Mouse (Mus musculus) forebrain, embryonic 13.5 days (tissue): ENCODE results near the gene Rab31. TPM values are rescaled to one million over a fixed set of nuclear protein-coding genes. Genes with fewer than 3 reads are reported as not detected.
A peak's percentile ranks its signal among the peaks of the same experiment; 100 is the strongest.

Experiments
- ATAC-seq: fragments of 200-750 bp; cut with Nextera tagmentation; 2 replicates; pipeline ENCODE4 v1.8.0; 2017
- H3K27ac ChIP-seq: fragments of 300-500 bp; sonication (generic); 2 replicates; pipeline ENCODE4 v1.5.1; 2015; ENCODE audit warnings: inconsistent platforms, mild to moderate bottlenecking, moderate library complexity
- H3K27me3 ChIP-seq: fragments of 300-500 bp; sonication (generic); 2 replicates; pipeline ENCODE4 v1.6.1; 2015; ENCODE audit warnings: mild to moderate bottlenecking, inconsistent platforms
- H3K36me3 ChIP-seq: fragments of 300-500 bp; sonication (generic); 2 replicates; pipeline ENCODE4 v1.6.1; 2015; ENCODE audit warnings: mild to moderate bottlenecking, inconsistent platforms; ENCODE audit not compliant: poor library complexity, severe bottlenecking
- H3K4me1 ChIP-seq: fragments of 300-500 bp; sonication (generic); 2 replicates; pipeline ENCODE4 v1.6.1; 2015; ENCODE audit warnings: inconsistent platforms
- H3K4me2 ChIP-seq: fragments of 300-500 bp; sonication (generic); 2 replicates; pipeline ENCODE4 v1.6.1; 2015; ENCODE audit warnings: inconsistent platforms, mild to moderate bottlenecking, moderate library complexity
- H3K4me3 ChIP-seq: fragments of 300-500 bp; sonication (generic); 2 replicates; pipeline ENCODE4 v1.5.1; 2015; ENCODE audit warnings: mild to moderate bottlenecking, inconsistent platforms
- H3K9ac ChIP-seq: fragments of 300-500 bp; sonication (generic); 2 replicates; pipeline ENCODE4 v1.6.1; 2015; ENCODE audit warnings: mild to moderate bottlenecking, inconsistent platforms
- H3K9me3 ChIP-seq: fragments of 300-500 bp; sonication (generic); replicated peaks from 2 replicates; pipeline ENCODE4 v1.6.1; 2016; ENCODE audit warnings: inconsistent platforms
- WGBS: fragments of 180-500 bp; shearing (Covaris S2); methylation state at CpG from one replicate; pipeline ENCODE4 v1.1.7; 2015; 5-methylcytosine and 5-hydroxymethylcytosine counted together
- polyA plus RNA-seq: library from polyadenylated mRNA; unstranded; fragments of >200 nt; fragmentation: Nextera tagmentation; extraction: Ambion mirVana; gene quantifications from 2 replicates; pipeline ENCODE4 v1.2.1, GENCODE M21; 2015

The Rab31 gene
- polyA plus RNA-seq, 1 experiment from 2014 or later, result 66.6 TPM

- H3K4me2 ChIP-seq, result no peak overlapping the region
- H3K9me3 ChIP-seq, result no peaks in the 10 kb centered on the region
- H3K36me3 ChIP-seq, result no peaks in the 10 kb centered on the region
- no peak overlapping the region for H3K27ac ChIP-seq
- H3K4me1 ChIP-seq, result peaks cover 12% of the 10 kb centered on the region
- no peak overlapping the region for H3K9ac ChIP-seq
- peaks cover 11% of the 10 kb centered on the region; the same call in 1 of the 2 replicates for H3K27me3 ChIP-seq
- 84% methylated on average over 4 of the region's 4 CpGs for WGBS
- H3K4me3 ChIP-seq, result no peak overlapping the region
- ATAC-seq, result no peak
Observed at GRCm38 (mm10) chr17:65777461-65777860, 4.9 kb upstream of the Rab31 start.

GRCm38 (mm10) chr17:65776228-65776627 is 3.7 kb upstream of the Rab31 start:
- Histone ChIP-seq H3K36me3 (no peaks in the 10 kb centered on the region), H3K9ac (no peak overlapping the region), H3K4me1 (peaks cover 13% of the 10 kb centered on the region), H3K4me2 (no peak overlapping the region), H3K27ac (no peak overlapping the region), H3K4me3 (no peak overlapping the region), H3K9me3 (no peaks in the 10 kb centered on the region), H3K27me3 (peaks cover 11% of the 10 kb centered on the region; the same call in 1 of the 2 replicates)
- ATAC-seq, result no peak
- WGBS, result 91% methylated on average over 1 of the region's 1 CpGs

GRCm38 (mm10) chr17:65774439-65774838 is 1.9 kb upstream of the Rab31 start:
- Histone ChIP-seq H3K4me2 (no peak overlapping the region), H3K27ac (no peak overlapping the region), H3K4me1 (peaks cover 31% of the 10 kb centered on the region), H3K27me3 (peaks cover 11% of the 10 kb centered on the region; the same call in 1 of the 2 replicates), H3K36me3 (no peaks in the 10 kb centered on the region), H3K4me3 (no peak overlapping the region), H3K9ac (no peak overlapping the region), H3K9me3 (no peaks in the 10 kb centered on the region)
- no peak for ATAC-seq
- 76% methylated on average over 7 of the region's 7 CpGs for WGBS

- peaks cover 39% of the 10 kb centered on the region for H3K4me1 ChIP-seq
- no peak overlapping the region for H3K4me3 ChIP-seq
- 69% methylated on average over 4 of the region's 4 CpGs for WGBS
- no peaks in the 10 kb centered on the region for H3K9me3 ChIP-seq
- H3K27ac ChIP-seq, result no peak overlapping the region
- ATAC-seq, result no peak
- no peaks in the 10 kb centered on the region for H3K36me3 ChIP-seq
- H3K9ac ChIP-seq, result no peak overlapping the region
- peaks cover 11% of the 10 kb centered on the region; the same call in 1 of the 2 replicates for H3K27me3 ChIP-seq
- no peak overlapping the region for H3K4me2 ChIP-seq
Observed at GRCm38 (mm10) chr17:65773617-65774016, 1.1 kb upstream of the Rab31 start.

- H3K36me3 ChIP-seq, result no peaks in the 10 kb centered on the region
- WGBS, result 17% methylated on average over 17 of the region's 17 CpGs
- H3K4me1 ChIP-seq, result peaks cover 44% of the 10 kb centered on the region
- H3K9ac ChIP-seq, result peak overlapping the region; percentile 89
- no peaks in the 10 kb centered on the region for H3K9me3 ChIP-seq
- peaks cover 11% of the 10 kb centered on the region; the same call in 1 of the 2 replicates for H3K27me3 ChIP-seq
- peak overlapping the region; percentile 81 for H3K4me2 ChIP-seq
- H3K4me3 ChIP-seq, result peak overlapping the region; percentile 74
- ATAC-seq, result no peak
- no peak overlapping the region for H3K27ac ChIP-seq
Observed at GRCm38 (mm10) chr17:65770982-65771915, 1.3 kb downstream of the Rab31 start.

GRCm38 (mm10) chr17:65768486-65768885 is 4.1 kb downstream of the Rab31 start:
- Histone ChIP-seq H3K27me3 (0 out of 2 replicates have a peak, but pooled peaks cover 4% of the 10 kb centered on the region), H3K4me2 (no peak overlapping the region), H3K9me3 (no peaks in the 10 kb centered on the region), H3K9ac (no peak overlapping the region), H3K4me3 (no peak overlapping the region), H3K27ac (peak overlapping the region; percentile 6; the same call in 1 of the 2 replicates), H3K36me3 (no peaks in the 10 kb centered on the region), H3K4me1 (peaks cover 44% of the 10 kb centered on the region)
- WGBS, result 65% methylated on average over 5 of the region's 5 CpGs
- 0 out of 2 replicates have a peak, but pooled peaks have one; percentile 8 for ATAC-seq

GRCm38 (mm10) chr17:65763221-65763620 is 9.3 kb downstream of the Rab31 start:
- no peaks in the 10 kb centered on the region for H3K27me3 ChIP-seq
- H3K4me3 ChIP-seq, result no peak overlapping the region
- no peak overlapping the region for H3K27ac ChIP-seq
- no peak for ATAC-seq
- H3K4me2 ChIP-seq, result no peak overlapping the region
- WGBS, result 96% methylated on average over 14 of the region's 14 CpGs
- peaks cover 18% of the 10 kb centered on the region for H3K36me3 ChIP-seq
- H3K9ac ChIP-seq, result no peak overlapping the region
- 0 out of 2 replicates have a peak, but pooled peaks cover 4% of the 10 kb centered on the region for H3K9me3 ChIP-seq
- H3K4me1 ChIP-seq, result peaks cover 1% of the 10 kb centered on the region

GRCm38 (mm10) chr17:65757150-65757549 is 15.4 kb downstream of the Rab31 start:
- H3K4me1 ChIP-seq, result peaks cover 3% of the 10 kb centered on the region; the same call in 1 of the 2 replicates
- peaks cover 39% of the 10 kb centered on the region for H3K36me3 ChIP-seq
- H3K4me2 ChIP-seq, result no peak overlapping the region
- H3K9ac ChIP-seq, result no peak overlapping the region
- H3K9me3 ChIP-seq, result 0 out of 2 replicates have a peak, but pooled peaks cover 15% of the 10 kb centered on the region
- H3K27me3 ChIP-seq, result no peaks in the 10 kb centered on the region
- no peak overlapping the region for H3K27ac ChIP-seq
- 73% methylated on average over 6 of the region's 6 CpGs for WGBS
- H3K4me3 ChIP-seq, result no peak overlapping the region
- 0 out of 2 replicates have a peak, but pooled peaks have one; percentile 55 for ATAC-seq

- WGBS, result 93% methylated on average over 3 of the region's 3 CpGs
- Histone ChIP-seq H3K36me3 (peaks cover 39% of the 10 kb centered on the region), H3K4me3 (no peak overlapping the region), H3K27ac (no peak overlapping the region), H3K9ac (no peak overlapping the region), H3K4me2 (no peak overlapping the region), H3K4me1 (peaks cover 3% of the 10 kb centered on the region; the same call in 1 of the 2 replicates), H3K9me3 (0 out of 2 replicates have a peak, but pooled peaks cover 15% of the 10 kb centered on the region), H3K27me3 (no peaks in the 10 kb centered on the region)
- no peak for ATAC-seq
Observed at GRCm38 (mm10) chr17:65755857-65756256, 16.7 kb downstream of the Rab31 start.

- peaks cover 24% of the 10 kb centered on the region for H3K36me3 ChIP-seq
- no peak for ATAC-seq
- H3K4me2 ChIP-seq, result no peak overlapping the region
- H3K4me1 ChIP-seq, result peaks cover 3% of the 10 kb centered on the region; the same call in 1 of the 2 replicates
- H3K9me3 ChIP-seq, result 0 out of 2 replicates have a peak, but pooled peaks cover 11% of the 10 kb centered on the region
- no peak overlapping the region for H3K9ac ChIP-seq
- H3K27me3 ChIP-seq, result no peaks in the 10 kb centered on the region
- no peak overlapping the region for H3K27ac ChIP-seq
- H3K4me3 ChIP-seq, result no peak overlapping the region
- WGBS, result 97% methylated on average over 6 of the region's 6 CpGs
Observed at GRCm38 (mm10) chr17:65753130-65753529, 19.4 kb downstream of the Rab31 start.

GRCm38 (mm10) chr17:65750301-65750700 is 22.3 kb downstream of the Rab31 start:
- Histone ChIP-seq H3K4me3 (no peak overlapping the region), H3K4me2 (no peak overlapping the region), H3K27ac (no peak overlapping the region), H3K9me3 (0 out of 2 replicates have a peak, but pooled peaks cover 11% of the 10 kb centered on the region), H3K9ac (no peak overlapping the region), H3K36me3 (peaks cover 23% of the 10 kb centered on the region), H3K4me1 (peaks cover 8% of the 10 kb centered on the region; the same call in 1 of the 2 replicates), H3K27me3 (no peaks in the 10 kb centered on the region)
- ATAC-seq, result no peak

- Histone ChIP-seq H3K4me2 (no peak overlapping the region), H3K27me3 (no peaks in the 10 kb centered on the region), H3K36me3 (peaks cover 24% of the 10 kb centered on the region), H3K27ac (no peak overlapping the region), H3K4me3 (no peak overlapping the region), H3K9ac (no peak overlapping the region), H3K9me3 (0 out of 2 replicates have a peak, but pooled peaks cover 11% of the 10 kb centered on the region), H3K4me1 (peaks cover 8% of the 10 kb centered on the region; the same call in 1 of the 2 replicates)
- 95% methylated on average over 7 of the region's 7 CpGs for WGBS
- no peak for ATAC-seq
Observed at GRCm38 (mm10) chr17:65749803-65750202, 22.7 kb downstream of the Rab31 start.
